Mouse (Mus musculus): ENCODE measurements around the gene Itgav. TPM values are rescaled to one million over a fixed set of nuclear protein-coding genes. Genes with fewer than 3 reads are reported as not detected.

Itgav gene
- total RNA-seq, 2 experiments from 2014 or later = 2.9 to 23.5 TPM

GRCm38 (mm10) chr2:83742210-83742609, 18.0 kb downstream of the Itgav start:
- no peak for ATAC-seq (replicated peaks; ENCODE audit: low FRiP score, poor library complexity, severe bottlenecking)

- no peak for ATAC-seq (replicated peaks; ENCODE audit: low FRiP score, poor library complexity, severe bottlenecking)
Measured at GRCm38 (mm10) chr2:83742836-83743235, 18.6 kb downstream of the Itgav start.

GRCm38 (mm10) chr2:83744276-83744952, 20.2 kb downstream of the Itgav start:
- no peak for ATAC-seq (replicated peaks; ENCODE audit: low FRiP score, poor library complexity, severe bottlenecking)

GRCm38 (mm10) chr2:83745257-83745656, 21.1 kb downstream of the Itgav start:
- ATAC-seq (replicated peaks; ENCODE audit: low FRiP score, poor library complexity, severe bottlenecking) = no peak

- ATAC-seq (replicated peaks; ENCODE audit: low FRiP score, poor library complexity, severe bottlenecking) = no peak
Measured at GRCm38 (mm10) chr2:83748581-83749118, 24.5 kb downstream of the Itgav start.

GRCm38 (mm10) chr2:83753008-83753407, 28.8 kb downstream of the Itgav start:
- ATAC-seq (replicated peaks; ENCODE audit: low FRiP score, poor library complexity, severe bottlenecking) = no peak

- no peak for ATAC-seq (replicated peaks; ENCODE audit: low FRiP score, poor library complexity, severe bottlenecking)
Measured at GRCm38 (mm10) chr2:83754306-83754837, 30.2 kb downstream of the Itgav start.

GRCm38 (mm10) chr2:83758606-83759215, 34.5 kb downstream of the Itgav start:
- no peak for ATAC-seq (replicated peaks; ENCODE audit: low FRiP score, poor library complexity, severe bottlenecking)

GRCm38 (mm10) chr2:83759216-83759648, 35.0 kb downstream of the Itgav start:
- no peak for ATAC-seq (replicated peaks; ENCODE audit: low FRiP score, poor library complexity, severe bottlenecking)

GRCm38 (mm10) chr2:83759667-83760066, 35.5 kb downstream of the Itgav start:
- no peak for ATAC-seq (replicated peaks; ENCODE audit: low FRiP score, poor library complexity, severe bottlenecking)

- ATAC-seq (replicated peaks; ENCODE audit: low FRiP score, poor library complexity, severe bottlenecking) = no peak
Measured at GRCm38 (mm10) chr2:83760112-83760511, 35.9 kb downstream of the Itgav start.

- ATAC-seq (replicated peaks; ENCODE audit: low FRiP score, poor library complexity, severe bottlenecking) = no peak
Measured at GRCm38 (mm10) chr2:83761506-83761905, 37.3 kb downstream of the Itgav start.

- no peak for ATAC-seq (replicated peaks; ENCODE audit: low FRiP score, poor library complexity, severe bottlenecking)
Measured at GRCm38 (mm10) chr2:83762106-83762855, 38.1 kb downstream of the Itgav start.

- ATAC-seq (replicated peaks; ENCODE audit: low FRiP score, poor library complexity, severe bottlenecking) = no peak
Measured at GRCm38 (mm10) chr2:83766058-83766457, 41.9 kb downstream of the Itgav start.

GRCm38 (mm10) chr2:83766878-83767277, 42.7 kb downstream of the Itgav start:
- no peak for ATAC-seq (replicated peaks; ENCODE audit: low FRiP score, poor library complexity, severe bottlenecking)

- no peak for ATAC-seq (replicated peaks; ENCODE audit: low FRiP score, poor library complexity, severe bottlenecking)
Measured at GRCm38 (mm10) chr2:83768311-83769047, 44.3 kb downstream of the Itgav start.

GRCm38 (mm10) chr2:83771155-83771812, 47.1 kb downstream of the Itgav start:
- ATAC-seq (replicated peaks; ENCODE audit: low FRiP score, poor library complexity, severe bottlenecking) = no peak

- ATAC-seq (replicated peaks; ENCODE audit: low FRiP score, poor library complexity, severe bottlenecking) = no peak
Measured at GRCm38 (mm10) chr2:83791330-83792073, 67.3 kb downstream of the Itgav start.

Data from erythroid progenitor cell, adult 5-6 weeks (primary cell).